Comparison of ENCODE assay signal across 8 mouse cellular contexts in genomic region chr8:57512141-57513056, GRCm38 (mm10). TPM values are rescaled to one million over a fixed set of nuclear protein-coding genes. Genes with fewer than 3 reads are reported as not detected.
DNase-seq lines count a peak whose midpoint lies in the region; ATAC-seq and TF ChIP-seq lines count a peak whose summit lies in the region.

No protein-coding gene starts in this region.

- H3K9me3 ChIP-seq in MEL (replicated peaks; ENCODE audit: insufficient read depth, low read length): no peaks in the 10 kb centered on the region
- no peaks in the 10 kb centered on the region for H3K9me3 ChIP-seq in embryonic facial prominence, embryonic 11.5 days (replicated peaks; ENCODE audit: control insufficient read depth, low read length)
- H3K9me3 ChIP-seq in hindbrain, embryonic 13.5 days: no peaks in the 10 kb centered on the region
- H3K9me3 ChIP-seq in liver, embryonic 11.5 days (ENCODE audit: control insufficient read depth, low read length): no peaks in the 10 kb centered on the region; the same call in 1 of the 2 replicates

- TF ChIP-seq EP300 in MEL (IDR thresholded peaks at IDR 0.05; ENCODE audit: low read depth in 1 of 2, low read length in 2 of 2): no peak

- H3K27ac ChIP-seq in MEL (ENCODE audit: control insufficient read depth, low read depth, low read length): peak overlapping the region; percentile 100
- H3K27ac ChIP-seq in embryonic facial prominence, embryonic 11.5 days (replicated peaks; ENCODE audit: low read depth, low read length): peak overlapping the region; percentile 100
- H3K27ac ChIP-seq in hindbrain, embryonic 13.5 days: peak overlapping the region; percentile 99
- H3K27ac ChIP-seq in liver, embryonic 11.5 days (ENCODE audit: low read depth, low read length): peak overlapping the region; percentile 100
- peak overlapping the region; percentile 67; the same call in 1 of the 2 replicates for H3K27ac ChIP-seq in olfactory bulb, adult 2 months (ENCODE audit: insufficient read depth, low read depth, low read length)

- H3K79me2 ChIP-seq in MEL (ENCODE audit: control insufficient read depth, insufficient read depth, low read length, poor library complexity): peaks cover 24% of the 10 kb centered on the region

- H3K36me3 ChIP-seq in MEL (ENCODE audit: control insufficient read depth in 1 of 2, insufficient read depth in 2 of 2, low read length in 2 of 2): peaks cover 19 to 22% of the 10 kb centered on the region in 2 experiments
- 0 out of 2 replicates have a peak, but pooled peaks cover 2% of the 10 kb centered on the region for H3K36me3 ChIP-seq in embryonic facial prominence, embryonic 11.5 days (replicated peaks; ENCODE audit: control insufficient read depth, insufficient read depth, low read depth, low read length)
- H3K36me3 ChIP-seq in hindbrain, embryonic 13.5 days: no peaks in the 10 kb centered on the region
- H3K36me3 ChIP-seq in liver, embryonic 11.5 days (ENCODE audit: control insufficient read depth, insufficient read depth, low read length): peaks cover 17% of the 10 kb centered on the region

- peak; percentile 38; the same call in 1 of the 2 replicates for ATAC-seq in embryonic facial prominence, embryonic 11.5 days (replicated peaks; ENCODE audit: insufficient number of reproducible peaks, low FRiP score, low TSS enrichment, low read depth)
- peak; percentile 75 for ATAC-seq in hindbrain, embryonic 13.5 days (ENCODE audit: low FRiP score)
- peak; percentile 42 for ATAC-seq in liver, embryonic 11.5 days (replicated peaks; ENCODE audit: low FRiP score)

- peak overlapping the region; percentile 87 to 98 for H3K4me3 ChIP-seq in MEL (ENCODE audit: control insufficient read depth in 1 of 2, insufficient read depth in 1 of 2, low read depth in 2 of 2, low read length in 2 of 2)
- peak overlapping the region; percentile 95 for H3K4me3 ChIP-seq in embryonic facial prominence, embryonic 11.5 days (ENCODE audit: low read depth, low read length)
- peak overlapping the region; percentile 82 for H3K4me3 ChIP-seq in hindbrain, embryonic 13.5 days
- peak overlapping the region; percentile 96 for H3K4me3 ChIP-seq in liver, embryonic 11.5 days (ENCODE audit: low read depth, low read length)
- H3K4me3 ChIP-seq in olfactory bulb, adult 2 months (ENCODE audit: insufficient read depth, low read depth, low read length): peak overlapping the region; percentile 88

- TF ChIP-seq POLR2A in MEL (IDR thresholded peaks at IDR 0.05; ENCODE audit: control insufficient read depth in 1 of 2, insufficient read depth in 1 of 2, low read depth in 1 of 2, low read length in 2 of 2, poor library complexity in 1 of 2): no peak
- peak; percentile 13; the same call in 1 of the 2 replicates for TF ChIP-seq POLR2A in olfactory bulb, adult 2 months (IDR thresholded peaks at IDR 0.05; ENCODE audit: insufficient read depth, low read depth, low read length)

- intact Hi-C loops in heart, postnatal 25 days (cut with DNase I): loop anchor here (2.0 to 5.0 kb wide), 2 partner anchors 16 to 80 kb away; no protein-coding TSS in a partner anchor

- TF ChIP-seq CTCF in MEL (IDR thresholded peaks at IDR 0.05 in 2 of 3, conservative IDR thresholded peaks at IDR 0.05 in 1 of 3; ENCODE audit: control insufficient read depth in 1 of 3, insufficient read depth in 1 of 3, low read depth in 2 of 3, low read length in 3 of 3, poor library complexity in 1 of 3, severe bottlenecking in 1 of 3): no peak
- TF ChIP-seq CTCF in olfactory bulb, adult 2 months (IDR thresholded peaks at IDR 0.05; ENCODE audit: insufficient read depth, low read depth, low read length): no peak

- TF ChIP-seq RAD21 in MEL (IDR thresholded peaks at IDR 0.05; ENCODE audit: low read depth, low read length): no peak

- no peaks in the 10 kb centered on the region for H3K27me3 ChIP-seq in MEL (ENCODE audit: control insufficient read depth in 1 of 2, insufficient read depth in 2 of 2, low read length in 2 of 2)
- H3K27me3 ChIP-seq in embryonic facial prominence, embryonic 11.5 days (ENCODE audit: control insufficient read depth, insufficient read depth, low read length): no peaks in the 10 kb centered on the region
- H3K27me3 ChIP-seq in hindbrain, embryonic 13.5 days: no peaks in the 10 kb centered on the region
- no peaks in the 10 kb centered on the region for H3K27me3 ChIP-seq in liver, embryonic 11.5 days (replicated peaks; ENCODE audit: control insufficient read depth, insufficient read depth, low read length)

- DNase-seq in heart, adult 11 months: peak; percentile 95
- DNase-seq in heart, postnatal 25 days (ENCODE audit: low spot score): no peak
- DNase-seq in MEL (ENCODE audit: low read depth, low spot score): peak; percentile 51
- peak; percentile 76 for DNase-seq in embryonic facial prominence, embryonic 11.5 days (ENCODE audit: low spot score)
- peak; percentile 56 for DNase-seq in liver, embryonic 11.5 days (ENCODE audit: low spot score)
- no peak for DNase-seq in right cerebral cortex, postnatal 25 days

- peak overlapping the region; percentile 36 for H3K4me2 ChIP-seq in embryonic facial prominence, embryonic 11.5 days (ENCODE audit: low read depth, low read length)
- H3K4me2 ChIP-seq in hindbrain, embryonic 13.5 days: peak overlapping the region; percentile 72
- H3K4me2 ChIP-seq in liver, embryonic 11.5 days: peak overlapping the region; percentile 86

- peaks cover 0 to 2% of the 10 kb centered on the region in 2 experiments; a peak in 1 of 4 replicates for H3K4me1 ChIP-seq in MEL (ENCODE audit: control insufficient read depth in 1 of 2, insufficient read depth in 2 of 2, low read length in 2 of 2)
- H3K4me1 ChIP-seq in embryonic facial prominence, embryonic 11.5 days (ENCODE audit: control insufficient read depth, insufficient read depth, low read length): no peaks in the 10 kb centered on the region
- H3K4me1 ChIP-seq in hindbrain, embryonic 13.5 days (replicated peaks): peaks cover 12% of the 10 kb centered on the region; the same call in 1 of the 2 replicates
- H3K4me1 ChIP-seq in liver, embryonic 11.5 days (replicated peaks; ENCODE audit: control insufficient read depth, insufficient read depth, low read length): peaks cover 3% of the 10 kb centered on the region; the same call in 1 of the 2 replicates
- H3K4me1 ChIP-seq in olfactory bulb, adult 2 months (ENCODE audit: control insufficient read depth, insufficient read depth, low read length): 0 out of 2 replicates have a peak, but pooled peaks cover 6% of the 10 kb centered on the region

- WGBS in embryonic facial prominence, embryonic 11.5 days: 1% methylated on average over 60 of the region's 96 CpGs
- WGBS in hindbrain, embryonic 13.5 days: under 1% methylated on average over 82 of the region's 96 CpGs
- under 1% methylated on average over 64 of the region's 96 CpGs for WGBS in liver, embryonic 11.5 days
- 4% methylated on average over 94 of the region's 96 CpGs for WGBS in olfactory bulb, adult 2 months

- H3K9ac ChIP-seq in MEL (ENCODE audit: control insufficient read depth, low read depth, low read length, poor library complexity, severe bottlenecking): peak overlapping the region; percentile 100
- H3K9ac ChIP-seq in embryonic facial prominence, embryonic 11.5 days (replicated peaks; ENCODE audit: low read length): peak overlapping the region; percentile 100
- peak overlapping the region; percentile 94 for H3K9ac ChIP-seq in hindbrain, embryonic 13.5 days
- H3K9ac ChIP-seq in liver, embryonic 11.5 days (ENCODE audit: low read depth, low read length): peak overlapping the region; percentile 100

TF ChIP-seq in MEL, 35 proteins besides CTCF, POLR2A, EP300 and RAD21:
- no peak for TF ChIP-seq USF2 (IDR thresholded peaks at IDR 0.05; ENCODE audit: borderline replicate concordance in 1 of 2, insufficient read depth in 1 of 2, low read depth in 1 of 2, low read length in 2 of 2)

RNA-seq across cellular contexts. Expression of gene Hmgb2, which starts 0.7 kb away (rescaled TPM):
- total RNA-seq in heart, postnatal 25 days (2021): 10 to 100 TPM; 18.2 to 19.2 TPM
- 126 and 160 TPM in 2 replicates for total RNA-seq in MEL (2012; rRNA removed)
- polyA plus RNA-seq in MEL (2012; ENCODE audit: insufficient read depth in 1 of 2, insufficient read length in 2 of 2, low read depth in 1 of 2, low replicate concordance in 2 of 2, missing spikeins in 1 of 2): 100 to 1,000 TPM; 220 to 399 TPM
- 509 and 581 TPM in 2 replicates for polyA plus RNA-seq in embryonic facial prominence, embryonic 11.5 days (2014; fragmentation: Nextera tagmentation; extraction: Ambion mirVana)
- 115 and 140 TPM in 2 replicates for polyA plus RNA-seq in hindbrain, embryonic 13.5 days (2015; fragmentation: Nextera tagmentation; extraction: Ambion mirVana)
- 539 and 542 TPM in 2 replicates for polyA plus RNA-seq in liver, embryonic 11.5 days (2014; fragmentation: Nextera tagmentation; extraction: Ambion mirVana)
- not detected in 2 replicates for polyA plus RNA-seq in olfactory bulb, adult 2 months (2012; ENCODE audit: insufficient read depth, insufficient read length, low replicate concordance, missing spikeins)

RNA-seq across cellular contexts. Expression of gene Sap30, which starts 24.7 kb away (rescaled TPM):
- total RNA-seq in heart, postnatal 25 days (2021): 10 to 100 TPM; 13.9 to 16.1 TPM
- 34.2 and 45.6 TPM in 2 replicates for total RNA-seq in MEL (2012; rRNA removed)
- 10 to 100 TPM in 1 of 2 experiments, not detected in 1; 64.0 TPM for polyA plus RNA-seq in MEL (2012; ENCODE audit: insufficient read depth in 1 of 2, insufficient read length in 2 of 2, low read depth in 1 of 2, low replicate concordance in 2 of 2, missing spikeins in 1 of 2)
- polyA plus RNA-seq in embryonic facial prominence, embryonic 11.5 days (2014; fragmentation: Nextera tagmentation; extraction: Ambion mirVana): 85.6 and 94.5 TPM in 2 replicates
- 46.1 and 48.1 TPM in 2 replicates for polyA plus RNA-seq in hindbrain, embryonic 13.5 days (2015; fragmentation: Nextera tagmentation; extraction: Ambion mirVana)
- 42.9 and 45.7 TPM in 2 replicates for polyA plus RNA-seq in liver, embryonic 11.5 days (2014; fragmentation: Nextera tagmentation; extraction: Ambion mirVana)
- polyA plus RNA-seq in olfactory bulb, adult 2 months (2012; ENCODE audit: insufficient read depth, insufficient read length, low replicate concordance, missing spikeins): not detected in 2 replicates

RNA-seq across cellular contexts. Expression of gene Scrg1, which starts 56.7 kb away (rescaled TPM):
- total RNA-seq in heart, postnatal 25 days (2021): not detected
- not detected in 2 replicates for total RNA-seq in MEL (2012; rRNA removed)
- polyA plus RNA-seq in MEL (2012; ENCODE audit: insufficient read depth in 1 of 2, insufficient read length in 2 of 2, low read depth in 1 of 2, low replicate concordance in 2 of 2, missing spikeins in 1 of 2): not detected
- 2.5 and 2.9 TPM in 2 replicates for polyA plus RNA-seq in embryonic facial prominence, embryonic 11.5 days (2014; fragmentation: Nextera tagmentation; extraction: Ambion mirVana)
- polyA plus RNA-seq in hindbrain, embryonic 13.5 days (2015; fragmentation: Nextera tagmentation; extraction: Ambion mirVana): 1.4 and 2.4 TPM in 2 replicates
- polyA plus RNA-seq in liver, embryonic 11.5 days (2014; fragmentation: Nextera tagmentation; extraction: Ambion mirVana): not detected in 2 replicates
- not detected in 2 replicates for polyA plus RNA-seq in olfactory bulb, adult 2 months (2012; ENCODE audit: insufficient read depth, insufficient read length, low replicate concordance, missing spikeins)

Comparison
In these comparisons a context has a peak if more than half of its experiments do, and no peak if none do; other contexts are left out.
1. DNase-seq: peak in heart, adult 11 months (single experiment), MEL (single experiment), embryonic facial prominence, embryonic 11.5 days (single experiment) and liver, embryonic 11.5 days (single experiment); none in heart, postnatal 25 days (single experiment) and right cerebral cortex, postnatal 25 days (single experiment).
2. H3K4me2 ChIP-seq: peak in every context shown above with its lines; median percentile 86 in liver, embryonic 11.5 days; 72 in hindbrain, embryonic 13.5 days; 36 in embryonic facial prominence, embryonic 11.5 days.
3. RNA of gene Sap30, which starts 24.7 kb away (polyA plus RNA-seq): 85.6 to 94.5 TPM in embryonic facial prominence, embryonic 11.5 days, 64.0 TPM in MEL, 46.1 to 48.1 TPM in hindbrain, embryonic 13.5 days and 42.9 to 45.7 TPM in liver, embryonic 11.5 days; not detected in olfactory bulb, adult 2 months; every median in the first group is over 10 times any median in the second.
4. Peak in every context shown above with its lines, with median percentiles within 50 percentile points of each other: H3K27ac ChIP-seq, H3K4me3 ChIP-seq, H3K9ac ChIP-seq and ATAC-seq.